Mouse (Mus musculus): Measurements from ENCODE around the gene Carns1.

Gene Carns1

DNA sequence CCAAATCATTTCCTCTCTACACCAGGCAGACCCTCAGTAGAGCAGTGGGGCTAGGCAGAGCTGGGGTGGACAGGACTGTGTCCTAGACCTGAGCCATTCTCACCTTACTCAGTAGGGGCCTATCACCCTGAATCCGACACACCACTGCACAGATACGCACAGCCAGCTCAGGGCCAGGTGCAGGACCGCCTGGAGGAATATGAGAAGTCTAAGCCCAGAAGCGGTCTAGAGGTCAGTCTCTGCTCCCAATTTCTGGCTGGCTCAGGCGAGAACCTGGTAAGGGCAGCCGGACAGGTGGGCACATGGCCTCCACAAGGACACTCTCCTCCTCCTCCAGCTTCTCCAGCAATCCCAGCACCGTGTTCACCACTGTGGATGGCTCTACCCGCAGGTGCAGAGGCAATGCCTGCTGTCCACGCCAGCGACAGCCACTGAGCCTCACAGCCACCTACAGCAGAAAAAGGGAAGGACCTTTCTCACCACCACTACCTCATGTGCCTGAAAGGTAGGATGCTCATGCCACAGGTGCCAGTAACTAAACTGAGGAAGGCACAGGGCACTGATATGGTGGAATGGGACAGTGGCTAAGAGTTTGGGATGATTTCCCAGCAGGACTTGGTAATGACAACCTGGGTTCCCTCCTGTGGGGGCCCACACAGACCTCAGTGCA lies 4.4 kb downstream of the Carns1 start:
- no peak for DNase-seq (ENCODE audit: low spot score)

DNA sequence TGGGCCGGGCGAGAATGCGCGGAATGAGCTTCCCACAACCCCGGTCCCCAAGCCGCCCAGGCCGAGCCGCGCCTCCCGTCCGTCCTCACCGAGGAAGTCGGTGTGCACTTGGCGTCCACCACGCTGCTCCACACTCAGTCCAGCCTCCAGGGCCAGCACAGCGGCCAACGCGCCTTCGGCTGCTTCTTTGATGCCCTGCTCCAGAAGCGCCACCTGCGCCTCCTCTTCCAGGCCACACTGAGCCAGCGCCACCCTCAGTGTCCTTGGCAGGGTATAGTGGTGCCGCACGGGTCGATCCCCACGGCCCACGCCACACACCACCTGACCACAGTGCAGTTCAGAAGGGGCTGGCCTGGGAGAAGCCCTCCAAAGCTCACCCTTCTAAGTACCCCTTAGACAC lies 5.5 kb downstream of the Carns1 start:
- no peak for DNase-seq (ENCODE audit: low spot score)

DNA sequence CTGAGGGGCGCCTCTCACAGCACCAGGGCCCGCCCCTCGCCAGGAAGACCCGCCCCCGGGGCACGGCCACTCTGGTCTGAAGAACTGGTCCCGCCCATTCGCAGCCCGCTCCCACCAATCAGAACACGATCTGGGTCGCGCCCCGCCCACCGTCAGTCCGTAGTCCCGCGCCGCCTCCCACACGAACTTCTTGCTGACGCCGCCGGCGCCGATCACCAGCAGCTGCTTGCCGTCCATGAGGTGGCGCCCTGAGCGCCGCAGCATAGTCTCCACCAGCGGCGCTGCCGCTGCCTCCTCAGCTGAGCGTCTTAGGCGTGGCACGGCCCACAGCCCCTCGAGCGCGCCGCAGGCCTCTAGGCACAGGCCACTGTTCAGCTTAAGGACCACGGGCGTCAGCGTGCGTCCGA lies 5.9 kb downstream of the Carns1 start:
- DNase-seq (ENCODE audit: low spot score), result peak; percentile 99

DNA sequence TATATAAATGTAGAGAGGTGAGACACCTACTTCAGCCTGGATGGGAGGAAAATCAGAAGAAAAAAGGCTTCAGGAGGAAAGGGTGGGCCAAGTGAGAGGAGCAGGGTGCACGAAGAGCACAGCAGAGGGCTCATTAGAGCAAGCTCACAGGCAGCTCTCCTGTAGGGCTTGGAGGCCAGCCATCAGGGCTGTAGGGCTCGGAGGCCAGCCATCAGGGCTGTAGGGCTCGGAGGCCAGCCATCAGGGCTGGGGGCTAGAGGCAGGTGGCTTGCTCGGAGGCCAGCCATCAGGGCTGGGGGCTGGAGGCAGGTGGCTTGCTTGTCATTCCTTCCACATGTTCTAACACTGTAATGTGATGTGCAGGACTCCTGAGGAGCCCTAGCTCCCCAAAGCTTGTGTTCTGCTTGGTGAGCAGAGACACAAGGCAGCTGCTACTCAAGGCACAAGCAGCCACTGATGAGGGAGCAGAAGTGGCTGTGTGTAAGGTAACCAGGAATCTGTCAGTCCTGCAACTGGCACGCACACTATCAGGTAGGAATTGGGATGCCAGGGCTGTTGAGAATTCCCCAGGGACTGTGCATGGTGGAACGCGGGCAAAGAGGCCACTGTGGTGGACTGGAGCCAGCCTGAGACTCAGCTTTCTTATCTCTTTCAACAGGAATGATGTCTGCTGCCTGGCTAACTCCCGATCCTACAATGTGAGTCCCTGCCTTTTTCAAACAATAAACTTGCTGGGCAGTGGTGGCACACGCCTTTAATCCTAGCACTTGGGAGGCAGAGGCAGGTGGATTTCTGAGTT lies 8.4 kb downstream of the Carns1 start:
- DNase-seq (ENCODE audit: low spot score), result no peak

DNA sequence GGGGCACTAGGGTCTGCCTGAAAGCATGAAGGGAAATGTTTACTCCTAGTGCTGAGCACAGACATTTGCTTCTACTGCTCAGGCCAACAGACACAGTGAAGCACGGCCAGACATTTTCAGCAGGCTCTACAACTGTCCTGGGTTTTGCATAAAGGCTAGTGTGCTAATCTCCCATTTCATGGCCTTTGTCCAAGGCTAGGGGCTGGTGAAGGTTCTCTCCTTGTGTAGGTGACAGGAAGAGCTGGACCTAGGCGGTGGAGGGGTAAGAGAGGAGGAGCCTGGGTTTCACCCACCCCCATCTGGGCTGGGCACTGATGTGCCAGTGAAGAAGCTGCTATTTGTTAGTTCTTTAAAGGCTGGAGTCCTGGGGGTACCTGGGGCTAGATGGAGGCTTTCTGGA lies 10.6 kb downstream of the Carns1 start:
- DNase-seq (ENCODE audit: low spot score), result no peak

DNA sequence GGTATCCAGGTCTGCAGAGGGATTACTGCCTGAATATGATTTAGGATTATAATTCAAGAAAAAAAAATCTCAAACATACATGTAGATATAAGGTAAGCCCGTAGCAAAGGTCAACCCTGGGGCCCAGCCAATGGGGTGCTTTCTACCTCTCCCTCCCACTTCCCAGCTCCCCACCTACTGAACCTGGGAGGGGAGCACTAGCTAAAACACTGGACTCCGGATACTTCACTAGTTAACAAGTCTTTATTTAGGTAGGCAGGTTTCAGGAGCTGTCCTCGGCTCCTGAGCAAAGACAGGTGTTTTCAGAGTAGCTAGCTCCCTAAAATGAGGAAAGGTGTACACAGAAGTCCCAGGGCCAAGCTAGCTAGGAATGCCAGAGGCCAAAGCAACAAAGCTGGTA lies 11.2 kb downstream of the Carns1 start:
- DNase-seq (ENCODE audit: low spot score), result no peak

DNA sequence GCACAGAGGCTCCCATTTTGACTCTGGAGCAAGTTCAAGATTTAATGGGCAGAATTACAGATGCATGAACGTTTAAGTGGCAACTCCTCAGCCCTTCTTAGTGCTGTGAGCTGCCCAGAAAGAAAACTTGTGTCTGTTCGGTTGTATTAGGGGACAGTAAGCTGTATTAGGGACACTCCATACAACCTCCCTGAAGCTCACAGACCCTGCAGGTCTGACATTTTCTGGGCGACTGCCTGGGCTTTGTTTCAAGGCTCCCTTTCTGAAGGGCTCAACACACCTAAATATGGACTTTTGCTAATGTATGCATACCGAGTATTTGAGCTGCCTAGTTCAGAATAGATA lies 11.8 kb downstream of the Carns1 start:
- no peak for DNase-seq (ENCODE audit: low spot score)

DNA sequence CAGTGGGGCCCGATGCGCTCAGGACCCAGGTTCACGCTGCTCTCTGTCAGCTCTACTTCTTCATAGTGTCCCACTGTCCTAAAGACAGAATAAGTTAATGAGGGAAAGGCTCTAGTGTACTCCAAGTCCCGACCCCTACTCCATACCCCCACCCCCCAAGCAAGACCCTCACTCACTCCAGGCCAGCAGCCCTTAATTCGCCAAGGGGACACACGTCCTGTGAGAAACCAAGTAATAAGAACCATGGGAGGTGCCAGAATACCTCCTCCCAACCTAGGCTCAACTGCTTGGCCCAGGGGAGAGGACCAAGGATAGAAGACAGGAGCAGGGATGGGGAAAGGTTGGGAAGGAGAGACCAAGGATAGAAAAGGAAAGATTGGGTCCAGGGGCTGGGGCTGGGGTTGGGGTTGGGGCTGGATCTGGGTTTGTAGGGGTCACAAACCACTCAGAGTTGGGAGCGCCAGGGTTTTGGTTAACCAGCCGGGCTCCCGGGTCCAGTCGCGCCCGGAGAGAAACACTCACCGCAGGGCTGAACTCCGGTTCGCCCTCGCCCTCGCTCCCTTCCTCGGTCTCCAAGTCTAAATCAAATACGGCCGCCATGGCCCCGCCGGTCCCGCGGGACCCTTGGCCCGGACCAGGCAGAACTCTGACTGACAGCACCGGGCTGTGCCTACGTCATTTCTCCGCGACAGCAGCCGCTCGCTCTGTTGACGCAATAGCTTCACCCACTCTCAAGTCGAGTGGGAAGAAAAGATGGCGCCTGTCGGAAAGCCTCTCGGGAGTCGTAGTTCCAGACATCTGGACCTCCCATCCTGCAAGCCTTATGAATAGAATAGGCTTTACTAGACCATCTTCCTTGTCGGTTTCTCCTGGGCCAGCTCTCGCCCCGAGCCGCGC lies 12.4 kb downstream of the Carns1 start, which contains the start of gene Rps6kb2:
Gene Rps6kb2, minus strand, starts transcription at position 709 of the 897 bp plus-strand sequence.
- peak; percentile 93 for DNase-seq (ENCODE audit: low spot score)

DNA sequence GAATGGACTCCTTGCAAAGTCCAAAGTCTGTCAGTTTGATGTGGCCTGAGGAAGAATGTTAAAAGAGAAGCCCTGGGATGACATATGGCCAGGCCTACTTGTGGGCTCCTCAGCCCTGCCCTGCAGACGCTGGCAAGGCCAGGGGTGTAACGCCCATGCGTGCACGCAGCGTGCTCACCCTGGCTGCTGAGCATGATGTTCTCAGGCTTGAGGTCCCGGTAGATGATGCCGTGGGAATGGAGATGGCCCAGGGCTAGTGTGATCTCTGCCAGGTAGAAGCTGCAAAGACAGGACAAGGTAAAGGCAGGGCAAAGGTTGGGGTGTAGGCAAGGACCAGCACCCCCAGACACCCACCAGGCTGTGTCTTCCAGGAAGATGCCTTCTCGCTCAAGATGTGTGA lies 16.2 kb downstream of the Carns1 start:
- no peak for DNase-seq (ENCODE audit: low spot score)

DNA sequence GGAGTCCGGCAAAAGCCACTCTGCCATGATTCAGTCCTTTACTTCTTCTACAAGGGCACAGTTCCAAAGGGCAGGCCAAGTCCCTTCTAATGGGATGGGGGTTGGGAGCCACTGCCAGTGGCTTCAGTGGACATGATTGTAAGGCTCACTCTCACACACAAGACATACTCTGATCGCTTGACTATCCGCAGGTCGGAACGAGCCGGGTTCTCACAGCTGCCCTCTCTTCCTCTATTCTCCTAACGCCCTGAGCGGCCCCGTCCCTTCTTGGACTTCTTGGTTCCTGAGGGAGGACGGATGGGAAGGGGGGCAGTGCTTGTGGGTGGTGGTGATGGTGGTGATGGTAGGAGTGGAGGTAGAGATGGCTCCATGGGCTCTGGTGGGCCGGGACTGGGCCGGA lies 18.5 kb downstream of the Carns1 start:
- no peak for DNase-seq (ENCODE audit: low spot score)

DNA sequence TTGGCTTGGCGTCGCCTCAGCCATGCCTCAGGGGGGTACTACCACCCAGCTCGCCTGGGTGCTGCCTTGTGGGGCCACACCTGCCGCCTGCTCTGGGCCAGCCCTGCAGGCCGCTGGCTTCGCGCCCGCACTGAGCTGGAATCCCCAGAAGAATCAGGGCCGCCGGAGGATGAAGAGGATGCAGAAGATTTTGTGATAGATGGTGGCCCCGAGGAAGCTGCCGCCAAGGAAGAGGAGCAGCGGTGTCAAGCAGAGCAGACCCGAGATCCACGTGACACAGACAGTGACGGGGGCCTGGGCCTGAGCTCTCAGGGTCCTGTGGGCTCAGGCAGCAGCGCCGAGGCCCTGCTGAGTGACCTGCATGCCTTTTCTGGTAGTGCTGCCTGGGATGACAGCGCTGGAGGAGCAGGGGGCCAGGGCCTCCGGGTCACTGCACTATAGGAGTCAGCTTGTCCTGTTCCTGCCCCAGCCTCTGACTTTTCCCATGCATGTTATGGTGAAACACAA lies 19.2 kb downstream of the Carns1 start:
- DNase-seq (ENCODE audit: low spot score), result no peak

DNA sequence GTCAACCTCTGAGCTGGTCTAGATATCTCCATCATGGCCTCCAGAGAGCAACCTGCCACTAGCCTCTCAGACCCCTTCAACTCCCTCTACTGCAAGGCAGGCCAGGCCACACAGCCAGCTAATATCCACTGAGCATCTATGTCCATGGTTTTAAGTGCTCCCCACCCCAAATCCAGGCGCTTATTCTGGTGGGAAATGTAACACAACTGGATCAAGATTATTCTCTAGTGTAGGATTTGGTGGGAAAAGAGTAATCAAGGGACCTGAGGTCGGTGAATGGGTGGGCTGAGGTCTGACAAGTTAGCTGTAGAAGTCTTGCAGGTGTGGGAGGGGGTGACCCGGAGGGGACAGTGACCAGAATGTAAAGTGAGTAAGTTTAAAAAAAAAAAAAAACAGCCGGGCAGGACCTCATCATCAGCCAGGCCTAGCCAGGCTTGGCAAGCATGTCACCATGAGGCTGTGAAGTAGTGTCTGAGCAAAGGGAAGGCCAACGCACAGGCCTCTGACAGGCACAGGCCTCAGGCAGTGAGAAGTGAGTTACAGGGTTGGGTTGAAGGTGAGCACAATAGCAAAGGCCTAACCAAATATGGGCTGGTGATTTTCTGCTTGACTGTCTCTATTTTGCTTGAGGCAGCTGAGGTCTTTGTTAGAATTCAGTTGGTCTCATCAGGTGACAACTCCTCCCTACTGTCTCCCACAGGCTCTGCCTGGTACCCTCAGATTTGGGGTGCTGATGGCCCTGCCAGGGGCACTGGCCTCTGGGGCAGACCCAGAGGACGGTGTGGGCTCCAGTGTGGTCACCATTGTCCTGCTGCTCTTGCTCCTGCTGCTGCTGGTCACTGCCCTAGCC lies 19.8 kb downstream of the Carns1 start:
- DNase-seq (ENCODE audit: low spot score), result no peak

DNA sequence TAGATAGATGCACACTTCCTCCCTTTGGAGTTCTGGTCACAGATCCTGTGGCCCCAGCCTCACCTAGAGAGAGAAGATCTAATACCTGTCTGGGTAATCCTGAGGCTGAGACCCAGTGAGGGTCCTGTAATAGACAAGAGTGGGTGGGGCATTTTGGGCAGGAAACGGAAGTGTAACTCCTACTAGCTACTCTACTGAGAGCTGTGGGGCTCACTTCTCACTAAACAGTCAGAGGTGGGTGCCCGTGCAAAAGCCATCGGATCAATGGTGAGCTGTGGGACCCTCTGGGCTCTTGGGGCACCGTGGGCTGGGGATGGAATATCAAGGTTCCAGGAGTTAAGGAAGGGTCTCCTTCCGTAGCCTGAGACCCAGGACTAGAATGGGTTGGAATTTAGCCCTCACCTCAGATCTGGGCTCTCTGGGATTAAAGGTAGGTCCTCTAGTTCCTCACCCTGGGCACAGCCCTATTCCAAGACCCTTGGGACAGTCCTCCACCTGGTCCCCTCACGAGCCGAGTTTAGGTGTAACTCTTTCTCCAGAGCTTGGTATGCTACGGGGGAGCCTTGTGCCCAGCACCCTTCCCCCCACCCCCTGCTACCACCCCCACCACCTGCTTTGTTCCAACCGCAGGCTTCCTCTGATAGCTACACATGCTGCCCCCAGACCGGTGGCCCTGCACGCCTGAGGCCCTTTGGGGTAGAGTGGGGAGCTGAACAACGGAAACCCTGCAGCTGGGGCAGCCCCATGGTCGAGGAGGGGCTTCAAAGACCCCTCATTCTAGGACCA lies 20.6 kb downstream of the Carns1 start:
- DNase-seq (ENCODE audit: low spot score), result no peak

DNA sequence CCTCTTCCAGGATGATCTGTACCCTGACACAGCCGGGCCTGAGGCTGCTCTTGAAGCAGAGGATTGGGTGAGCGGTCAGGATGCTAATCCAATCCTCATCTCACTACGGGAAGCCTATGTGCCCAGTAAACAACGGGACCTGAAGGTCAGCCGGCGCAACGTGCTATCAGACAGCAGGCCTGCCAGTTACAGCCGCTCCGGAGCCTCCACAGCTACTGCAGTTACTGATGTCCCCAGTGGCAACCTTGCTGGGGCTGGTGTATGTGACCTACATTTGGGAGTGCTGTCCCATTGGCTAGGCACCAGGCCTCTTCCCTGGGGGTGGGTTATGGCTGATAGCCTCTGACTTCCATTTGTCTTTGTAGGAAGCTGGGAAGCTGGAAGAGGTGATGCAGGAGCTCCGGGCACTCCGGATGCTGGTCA lies 22.0 kb downstream of the Carns1 start, which contains the start of gene Ptprcap:
Gene Ptprcap, plus strand, starts transcription at position 373 of the 423 bp plus-strand sequence.
- no peak for DNase-seq (ENCODE audit: low spot score)

DNA sequence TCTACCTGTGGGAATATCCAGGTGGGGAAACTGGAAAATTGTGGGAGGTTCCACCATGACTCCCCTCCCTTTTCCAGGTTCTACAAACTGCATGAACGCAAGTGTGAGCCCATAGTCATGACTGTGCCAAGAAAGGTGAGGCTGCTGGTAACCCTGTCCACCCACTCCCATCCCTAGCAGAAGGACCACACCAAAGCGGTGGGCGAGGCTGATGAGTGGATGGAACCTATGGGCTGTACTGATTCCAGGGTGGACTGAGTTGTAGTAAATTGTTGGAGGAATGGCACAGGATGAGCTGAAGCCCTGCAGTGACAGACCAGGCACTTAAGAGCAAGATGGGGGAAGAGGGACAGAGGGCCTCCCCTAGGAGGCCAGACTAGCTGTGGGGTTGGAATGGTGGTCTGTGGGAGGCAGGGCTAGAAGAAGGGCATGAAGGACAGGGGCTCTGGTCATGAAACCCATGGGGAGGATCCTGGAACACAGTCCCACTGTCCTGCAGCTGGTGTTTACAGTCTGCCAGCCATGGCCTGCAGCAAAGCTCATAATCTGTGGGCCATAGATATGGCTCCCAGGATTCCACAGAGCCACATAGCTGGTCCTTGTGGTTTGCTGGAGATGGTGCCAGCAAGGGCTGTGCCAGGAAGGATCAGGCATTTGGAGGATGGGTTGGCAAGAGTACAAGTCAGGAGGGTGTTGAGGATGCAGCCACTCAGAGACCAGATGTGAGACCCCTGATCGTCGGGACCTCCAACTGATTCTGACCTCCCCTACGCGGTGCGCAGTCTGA lies 22.6 kb downstream of the Carns1 start:
- no peak for DNase-seq (ENCODE audit: low spot score)

DNA sequence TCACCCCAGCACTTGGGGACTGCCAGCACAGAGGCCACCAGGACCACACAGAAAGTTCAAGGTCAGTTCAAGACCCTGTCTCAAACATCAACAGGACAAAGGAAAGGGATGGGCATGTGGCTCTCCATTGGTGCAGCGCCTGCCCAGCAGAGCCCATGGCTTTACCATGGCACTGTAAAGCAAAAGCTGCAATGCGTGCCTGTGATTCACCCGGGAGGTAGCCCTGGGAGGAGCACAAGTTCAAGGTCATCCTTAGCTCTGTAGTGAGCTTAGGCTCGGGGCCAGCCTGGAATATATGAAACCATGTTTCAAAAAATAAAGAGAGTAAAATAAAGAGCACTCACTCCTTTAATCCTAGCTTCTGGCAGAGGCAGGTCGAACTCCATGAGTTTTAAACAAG lies 23.4 kb downstream of the Carns1 start:
- no peak for DNase-seq (ENCODE audit: low spot score)

DNA sequence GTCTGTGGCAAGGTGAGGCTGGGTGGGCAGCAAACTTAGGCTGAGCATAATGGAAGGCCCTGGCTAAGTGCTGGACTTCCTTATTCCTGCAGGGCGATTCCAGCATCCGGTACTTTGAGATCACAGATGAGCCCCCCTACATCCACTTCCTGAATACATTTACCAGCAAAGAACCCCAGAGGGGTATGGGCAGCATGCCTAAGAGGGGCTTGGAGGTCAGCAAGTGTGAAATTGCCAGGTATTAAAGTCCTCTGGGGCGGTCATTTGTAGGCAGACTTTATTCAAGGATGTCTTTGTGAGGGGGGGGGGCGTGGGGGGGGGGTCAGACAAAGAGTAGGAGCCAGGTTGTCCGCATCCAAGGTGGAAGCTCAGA lies 23.8 kb downstream of the Carns1 start:
- no peak for DNase-seq (ENCODE audit: low spot score)

DNA sequence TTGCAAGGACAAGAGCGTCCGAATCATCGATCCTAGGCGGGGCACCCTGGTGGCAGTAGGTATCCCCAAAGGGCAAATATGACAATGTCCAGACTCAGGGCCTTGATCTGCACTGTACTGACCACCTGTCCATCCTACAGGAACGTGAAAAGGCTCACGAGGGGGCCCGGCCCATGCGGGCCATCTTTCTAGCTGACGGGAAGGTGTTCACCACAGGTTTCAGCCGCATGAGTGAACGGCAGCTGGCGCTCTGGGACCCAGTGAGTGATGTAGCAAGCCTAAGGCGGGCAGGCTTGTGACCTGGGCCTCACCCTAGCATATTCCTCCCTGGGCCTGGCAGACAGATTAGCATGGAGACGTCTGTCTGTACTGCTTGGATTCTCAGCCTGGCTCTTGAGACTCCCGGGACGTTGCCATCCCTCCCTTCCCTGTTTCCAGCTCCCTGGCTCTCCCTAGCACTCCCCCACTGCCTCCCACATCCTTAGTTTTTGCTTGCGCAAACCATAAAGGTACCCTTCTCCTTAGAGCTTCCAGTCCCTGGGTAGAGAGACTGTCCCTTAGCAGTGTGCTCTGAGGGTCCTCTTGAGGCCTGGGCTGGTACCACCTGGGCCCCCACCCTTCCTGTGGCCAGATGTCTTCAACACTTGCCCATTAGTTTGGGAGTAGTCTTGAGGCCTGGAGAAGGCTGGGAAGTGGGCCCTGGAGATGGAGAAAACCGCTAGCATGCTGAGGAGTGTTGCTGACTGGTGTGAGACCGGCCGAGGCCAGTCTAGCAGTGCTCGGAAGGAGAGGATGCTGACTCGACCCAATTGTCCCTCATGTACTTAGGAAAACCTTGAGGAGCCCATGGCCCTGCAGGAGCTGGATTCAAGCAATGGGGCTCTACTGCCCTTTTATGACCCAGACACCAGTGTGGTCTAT lies 24.5 kb downstream of the Carns1 start:
- DNase-seq (ENCODE audit: low spot score), result no peak

Data from ovary, adult 18-20 months (tissue).